7 mouse cellular contexts compared by ENCODE assay signal in the genomic region with DNA sequence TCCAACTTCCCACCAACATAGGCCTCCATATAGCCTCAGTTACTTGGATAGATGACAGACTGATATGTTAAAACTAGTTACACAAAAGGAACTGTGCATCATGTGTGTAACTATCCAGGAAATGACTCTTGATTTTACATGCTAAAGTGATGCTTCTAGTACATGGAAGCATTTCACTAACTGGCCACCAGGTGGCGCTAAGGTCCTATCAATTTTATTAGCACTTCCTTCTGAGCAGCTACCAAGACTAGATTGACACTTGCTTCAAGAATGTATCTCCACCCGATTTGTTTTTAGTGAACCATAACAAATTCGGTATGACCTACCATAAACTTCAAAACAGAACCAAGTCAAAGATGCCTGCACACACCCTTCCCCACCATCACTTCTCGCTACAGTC. TPM values are rescaled to one million over a fixed set of nuclear protein-coding genes. Genes with fewer than 3 reads are reported as not detected.
DNase-seq lines count a peak whose midpoint lies in the region; ATAC-seq lines count a peak whose summit lies in the region.

No protein-coding gene starts in this region.

- intact Hi-C loops in heart, postnatal 14 days (cut with DNase I), result loop anchor here (1.0 to 10.0 kb wide), 6 partner anchors 64 to 464 kb away; a partner anchor contains a TSS

- ATAC-seq in erythroid progenitor cell, adult 5-6 weeks (replicated peaks; ENCODE audit: low FRiP score, poor library complexity, severe bottlenecking), result peak; percentile 65
- ATAC-seq in megakaryocyte, adult 5-6 weeks (ENCODE audit: poor library complexity, severe bottlenecking), result peak; percentile 99

- peak; percentile 60 for DNase-seq in MEL-GATA-1-ER (ENCODE audit: extremely low read depth, low read depth)
- DNase-seq in brain, adult 2 months (ENCODE audit: low read depth, low spot score), result peak; percentile 88
- peak; percentile 79 to 83 for DNase-seq in heart, postnatal 14 days
- DNase-seq in layer of hippocampus, adult 9-10 months (ENCODE audit: low spot score), result peak; percentile 76
- DNase-seq in right cerebral cortex, postnatal 25 days, result peak; percentile 52

RNA-seq across cellular contexts. Expression of a gene that starts 10.0 kb away (rescaled TPM):
- 32.4 and 38.6 TPM in 2 replicates for total RNA-seq in erythroid progenitor cell, adult 5-6 weeks (2015; ENCODE audit: low replicate concordance)
- 9.8 and 40.0 TPM in 2 replicates for total RNA-seq in erythroid progenitor cell, adult 5-6 weeks (2017; ENCODE audit: low replicate concordance)
- total RNA-seq in heart, postnatal 14 days (2021), result 10 to 100 TPM; 34.2 to 39.6 TPM
- total RNA-seq in megakaryocyte, adult 5-6 weeks (2015), result 133 and 151 TPM in 2 replicates
- 55.1 and 85.7 TPM in 2 replicates for total RNA-seq in megakaryocyte, adult 5-6 weeks (2017)

Comparison
In these comparisons a context has a peak if more than half of its experiments do, and no peak if none do; other contexts are left out.
1. Peak in every context shown above with its lines: DNase-seq and ATAC-seq.